Mouse (Mus musculus) intestine, postnatal 0 days (tissue): ENCODE data around the gene Kcnn3. TPM values are rescaled to one million over a fixed set of nuclear protein-coding genes. Genes with fewer than 3 reads are reported as not detected.
A peak's percentile ranks its signal among the peaks of the same experiment; 100 is the strongest.

ENCODE experiments used
- ATAC-seq: fragments of 200-750 bp; cut with Nextera tagmentation; 2 replicates; pipeline ENCODE4 v1.8.0; 2017; ENCODE audit warnings: mild to moderate bottlenecking, moderate TSS enrichment, moderate library complexity
- H3K27ac ChIP-seq: fragments of 300-500 bp; sonication (generic); 2 replicates; pipeline ENCODE4 v1.5.1; 2014; ENCODE audit warnings: mild to moderate bottlenecking, low read depth, low read length, moderate library complexity
- H3K27me3 ChIP-seq: fragments of 300-500 bp; sonication (generic); replicated peaks from 2 replicates; pipeline ENCODE4 v1.6.1; 2014; ENCODE audit warnings: low read length, mixed read lengths; ENCODE audit not compliant: control insufficient read depth, insufficient read depth
- H3K36me3 ChIP-seq: fragments of 300-500 bp; sonication (generic); 2 replicates; pipeline ENCODE4 v1.6.1; 2014; ENCODE audit warnings: mild to moderate bottlenecking, moderate library complexity; ENCODE audit not compliant: control insufficient read depth, insufficient read depth
- H3K4me1 ChIP-seq: fragments of 300-500 bp; sonication (generic); replicated peaks from 2 replicates; pipeline ENCODE4 v1.6.1; 2014; ENCODE audit warnings: antibody characterized with exemption, low read length, mixed read lengths; ENCODE audit not compliant: control insufficient read depth, insufficient read depth
- H3K4me2 ChIP-seq: fragments of 300-500 bp; sonication (generic); replicated peaks from 2 replicates; pipeline ENCODE4 v1.6.1; 2014; ENCODE audit warnings: low read depth, mild to moderate bottlenecking, moderate library complexity
- H3K4me3 ChIP-seq: fragments of 300-500 bp; sonication (generic); 2 replicates; pipeline ENCODE4 v1.5.1; 2014; ENCODE audit warnings: low read depth, low read length
- H3K9ac ChIP-seq: fragments of 300-500 bp; sonication (generic); 2 replicates; pipeline ENCODE4 v1.6.1; 2014; ENCODE audit warnings: mild to moderate bottlenecking, low read depth, low read length
- H3K9me3 ChIP-seq: fragments of 300-500 bp; sonication (generic); 2 replicates; pipeline ENCODE4 v1.6.1; 2016; ENCODE audit warnings: mixed run types; ENCODE audit not compliant: control insufficient read depth
- CTCF ChIP-seq: sonication (generic); IDR thresholded peaks from 2 replicates; pipeline ENCODE4 v1.5.1; 2016; ENCODE audit warnings: low read depth, mild to moderate bottlenecking, control low read depth, antibody characterized with exemption, moderate library complexity
- whole genome bisulfite sequencing: fragments of 180-500 bp; shearing (Covaris S2); extraction: QIAGEN DNeasy Blood & Tissue Kit; methylation state at CpG from one replicate; pipeline ENCODE4 v1.1.7; 2014; 5-methylcytosine and 5-hydroxymethylcytosine counted together
- polyA plus RNA-seq: library from polyadenylated mRNA; unstranded; fragments of >200 nt; fragmentation: Nextera tagmentation; extraction: Ambion mirVana; gene quantifications from 2 replicates; pipeline ENCODE4 v1.2.1, GENCODE M21; 2015

Gene Kcnn3
- polyA plus RNA-seq, 1 experiment from 2014 or later = 4.6 TPM

DNA sequence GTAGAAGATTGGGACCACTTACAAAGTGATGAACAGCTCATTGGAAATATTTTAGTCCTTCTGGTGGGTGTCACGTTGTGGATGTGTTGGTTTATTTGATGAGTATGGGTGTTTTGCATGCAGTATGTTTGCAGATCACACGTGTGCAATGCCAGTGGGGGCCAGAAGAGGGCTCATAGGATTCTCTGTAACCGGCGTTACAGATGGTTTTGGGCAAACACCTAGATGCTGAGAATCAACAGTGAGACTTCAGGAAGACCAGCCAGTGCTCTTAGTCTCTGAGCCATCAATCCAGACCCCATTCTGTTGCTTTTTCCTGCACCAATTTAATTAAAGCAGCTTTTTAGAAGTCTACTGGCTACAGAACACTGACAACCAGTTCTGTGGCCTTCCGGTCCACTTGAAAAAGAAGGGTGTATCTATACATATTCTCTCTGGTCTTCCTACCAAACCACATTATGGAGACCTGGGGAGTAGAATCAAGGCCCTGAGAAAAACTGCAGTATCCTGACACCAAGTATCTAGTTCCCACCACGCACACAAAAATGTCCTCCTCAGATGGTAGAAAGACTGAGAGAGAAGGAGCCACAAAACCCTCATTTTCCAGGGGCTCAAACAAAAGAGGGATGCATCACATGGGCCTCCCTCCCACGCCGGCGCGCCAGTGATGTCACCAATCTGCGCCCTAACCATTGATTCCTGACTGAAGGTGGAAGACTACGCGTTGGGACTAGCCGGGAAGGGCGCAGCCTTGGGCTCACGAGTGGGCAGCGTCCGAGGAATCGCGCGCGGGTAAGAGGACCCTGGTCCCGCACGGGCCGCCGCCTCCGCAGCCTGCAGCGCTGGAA is 194.6 kb downstream of the Kcnn3 start, which contains the start of gene Adar:
TSS of gene Adar (plus strand) at position 664 of the 848 bp plus-strand sequence.
- no peak within 1 kb of the TSS; the same call in 1 of the 2 replicates for H3K27ac ChIP-seq
- H3K4me1 ChIP-seq = 0 out of 2 replicates have a peak, but pooled peaks cover 3% of the 10 kb centered on the region
- H3K4me3 ChIP-seq = peak within 1 kb of the TSS; percentile 88
- no peaks in the 10 kb centered on the region for H3K27me3 ChIP-seq
- peak; percentile 78 for TF ChIP-seq CTCF
- H3K9me3 ChIP-seq = no peaks in the 10 kb centered on the region
- H3K4me2 ChIP-seq = peak within 1 kb of the TSS; percentile 97
- 5% methylated on average over 28 of the region's 28 CpGs for WGBS
- peak within 1 kb of the TSS; percentile 82 for H3K9ac ChIP-seq
- peak; percentile 76 for ATAC-seq
- H3K36me3 ChIP-seq = no peaks in the 10 kb centered on the region

DNA sequence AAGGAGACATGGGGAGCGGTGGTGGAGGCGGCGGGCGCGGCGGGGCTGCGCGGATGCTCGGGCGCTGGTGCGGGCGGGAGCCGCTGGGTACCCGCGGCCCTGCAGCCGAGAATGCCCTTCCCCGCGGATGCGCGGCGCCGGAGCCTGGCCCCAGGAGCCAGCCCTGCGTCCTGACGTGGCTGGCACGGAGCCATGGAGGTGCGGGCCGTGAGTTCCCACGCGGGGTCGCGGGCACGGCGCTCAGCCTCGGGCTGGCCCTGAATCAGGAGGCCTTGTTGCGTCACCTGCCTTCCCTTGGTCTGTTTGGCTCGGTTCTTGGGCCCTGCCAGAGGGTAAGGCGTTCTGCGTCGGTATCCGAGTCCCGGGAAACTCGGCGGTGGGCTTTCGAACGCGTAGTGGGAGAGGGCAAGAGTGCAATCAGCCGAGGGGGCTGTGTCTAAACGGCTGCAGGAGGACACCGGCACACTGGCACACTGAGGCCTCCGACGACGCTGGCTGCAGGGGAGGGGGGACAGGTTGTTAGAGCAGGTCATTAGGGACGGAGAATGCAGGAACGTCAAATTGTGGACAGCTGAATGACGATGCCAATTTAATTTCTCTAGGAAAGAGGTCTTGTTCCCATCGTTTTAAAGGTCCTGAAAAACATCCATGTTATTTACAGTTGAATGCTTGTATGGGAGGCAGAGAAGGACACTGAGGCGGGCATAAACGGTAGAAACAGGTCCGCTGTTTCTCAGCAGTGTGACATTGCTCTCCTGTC is 195.4 kb downstream of the Kcnn3 start:
- Histone ChIP-seq H3K27me3 (no peaks in the 10 kb centered on the region), H3K4me3 (peak overlapping the region; percentile 88), H3K9me3 (no peaks in the 10 kb centered on the region), H3K9ac (peak overlapping the region; percentile 82), H3K27ac (no peak overlapping the region; the same call in 1 of the 2 replicates), H3K4me1 (0 out of 2 replicates have a peak, but pooled peaks cover 3% of the 10 kb centered on the region), H3K4me2 (peak overlapping the region; percentile 97), H3K36me3 (no peaks in the 10 kb centered on the region)
- WGBS = 2% methylated on average over 59 of the region's 59 CpGs
- no peak for TF ChIP-seq CTCF
- ATAC-seq = peak; percentile 55

DNA sequence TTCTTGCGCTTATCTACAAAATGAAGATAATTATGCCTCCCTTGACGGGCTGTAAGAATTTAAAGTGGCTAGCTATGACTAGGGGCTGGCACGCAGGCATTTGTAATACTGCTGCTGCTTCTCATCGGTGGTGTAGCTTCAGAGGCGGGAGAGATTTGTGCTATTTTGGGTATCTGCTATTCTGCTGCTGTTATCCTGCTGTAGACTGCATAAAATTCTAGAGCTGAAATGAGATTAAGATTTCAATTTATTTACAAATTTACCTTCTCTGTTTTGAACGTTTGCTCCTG is 195.9 kb downstream of the Kcnn3 start:
- WGBS = 57% methylated on average over 6 of the region's 6 CpGs
- Histone ChIP-seq H3K4me1 (0 out of 2 replicates have a peak, but pooled peaks cover 3% of the 10 kb centered on the region), H3K9me3 (no peaks in the 10 kb centered on the region), H3K27me3 (no peaks in the 10 kb centered on the region), H3K4me3 (peak overlapping the region; percentile 88; the same call in 1 of the 2 replicates), H3K9ac (peak overlapping the region; percentile 82; the same call in 1 of the 2 replicates), H3K36me3 (no peaks in the 10 kb centered on the region), H3K4me2 (peak overlapping the region; percentile 97), H3K27ac (no peak overlapping the region)
- no peak for ATAC-seq
- no peak for TF ChIP-seq CTCF

DNA sequence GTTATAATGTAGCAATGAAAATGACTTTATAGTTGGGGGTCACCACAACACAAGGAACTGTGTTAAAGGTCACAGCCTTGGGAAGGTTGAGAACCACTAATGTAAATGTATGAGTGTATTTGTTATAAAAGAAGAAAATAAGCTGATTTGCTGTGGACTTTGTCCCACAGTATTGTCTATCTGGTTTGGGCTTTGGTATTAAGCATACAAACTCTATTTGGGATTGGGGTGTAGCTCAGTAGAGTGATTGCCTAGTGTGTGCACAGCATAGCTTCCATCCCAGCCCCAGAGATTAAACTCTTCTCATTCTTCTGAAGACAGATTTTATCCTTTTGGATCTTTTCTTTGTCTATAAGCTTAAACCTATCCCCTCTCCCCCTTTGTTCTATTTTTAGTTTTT is 202.1 kb downstream of the Kcnn3 start:
- Histone ChIP-seq H3K27ac (no peak overlapping the region), H3K9me3 (no peaks in the 10 kb centered on the region), H3K27me3 (no peaks in the 10 kb centered on the region), H3K4me1 (no peaks in the 10 kb centered on the region), H3K4me3 (no peak overlapping the region), H3K36me3 (no peaks in the 10 kb centered on the region), H3K9ac (no peak overlapping the region), H3K4me2 (no peak overlapping the region)
- ATAC-seq = no peak
- no peak for TF ChIP-seq CTCF

DNA sequence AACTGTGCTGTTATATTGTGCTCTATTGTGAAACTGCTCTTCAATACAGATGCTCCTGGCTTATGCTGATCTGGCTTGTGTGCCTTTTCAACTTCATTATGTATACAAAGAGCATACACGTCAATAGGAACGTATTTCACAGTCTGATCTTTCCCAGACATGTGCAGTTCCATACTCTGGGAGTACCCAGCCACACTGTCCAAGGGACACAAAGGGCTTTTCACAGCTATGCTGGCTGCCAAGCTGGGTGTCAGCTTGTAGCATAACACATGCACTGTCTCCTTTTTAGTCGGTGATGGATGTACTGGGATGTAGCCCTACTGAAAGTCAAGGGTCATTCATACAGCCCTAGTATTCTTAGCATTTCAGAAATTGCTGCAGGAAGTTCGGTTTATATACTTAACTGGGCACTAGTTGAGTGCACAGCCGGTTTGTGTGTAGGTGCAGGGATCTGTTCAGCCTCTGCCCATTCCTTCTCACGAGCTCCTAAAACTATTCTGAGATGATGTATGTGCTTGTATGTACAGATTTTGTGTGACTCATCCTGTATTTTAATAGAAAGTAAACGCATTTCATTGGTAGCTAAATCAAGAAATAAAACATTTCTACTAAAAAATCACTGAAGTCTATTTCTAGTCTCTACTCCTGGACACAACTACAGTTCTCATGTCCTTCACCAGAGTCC is 203.6 kb downstream of the Kcnn3 start:
- no peaks in the 10 kb centered on the region for H3K4me1 ChIP-seq
- H3K4me3 ChIP-seq = no peak overlapping the region
- 60% methylated on average over 7 of the region's 7 CpGs for WGBS
- TF ChIP-seq CTCF = no peak
- H3K36me3 ChIP-seq = no peaks in the 10 kb centered on the region
- H3K27me3 ChIP-seq = no peaks in the 10 kb centered on the region
- H3K9me3 ChIP-seq = no peaks in the 10 kb centered on the region
- ATAC-seq = no peak
- no peak overlapping the region for H3K4me2 ChIP-seq
- H3K27ac ChIP-seq = no peak overlapping the region
- no peak overlapping the region for H3K9ac ChIP-seq

Other genes starting within 250 kb of the Kcnn3 start
- gene Slc50a1, start 249.6 kb upstream of the Kcnn3 start, polyA plus RNA-seq = 57.4 and 61.8 TPM in 2 replicates
- 50.7 and 69.8 TPM in 2 replicates for gene Efna1, start 239.0 kb upstream of the Kcnn3 start, polyA plus RNA-seq
- gene Efna3, start 197.2 kb upstream of the Kcnn3 start, polyA plus RNA-seq = 1.4 and 1.6 TPM in 2 replicates
- 5.1 and 5.3 TPM in 2 replicates for gene Efna4, start 182.1 kb upstream of the Kcnn3 start, polyA plus RNA-seq
- 33.9 and 37.0 TPM in 2 replicates for gene Adam15, start 170.2 kb upstream of the Kcnn3 start, polyA plus RNA-seq
- gene Dcst2, start 158.2 kb upstream of the Kcnn3 start, polyA plus RNA-seq = 10.0 and 11.5 TPM in 2 replicates
- 23.5 and 26.7 TPM in 2 replicates for gene Dcst1, start 154.9 kb upstream of the Kcnn3 start, polyA plus RNA-seq
- 14.3 and 20.8 TPM in 2 replicates for gene Zbtb7b, start 125.4 kb upstream of the Kcnn3 start, polyA plus RNA-seq
- gene Lenep, start 117.4 kb upstream of the Kcnn3 start, polyA plus RNA-seq = not detected in 2 replicates
- gene Flad1, start 108.3 kb upstream of the Kcnn3 start, polyA plus RNA-seq = 29.2 and 32.1 TPM in 2 replicates
- gene Cks1b, start 101.8 kb upstream of the Kcnn3 start, polyA plus RNA-seq = 106 and 118 TPM in 2 replicates
- 43.4 and 48.6 TPM in 2 replicates for gene Shc1, start 101.7 kb upstream of the Kcnn3 start, polyA plus RNA-seq
- gene Pygo2, start 90.0 kb upstream of the Kcnn3 start, polyA plus RNA-seq = 17.1 and 17.5 TPM in 2 replicates
- gene Pbxip1, start 83.5 kb upstream of the Kcnn3 start, polyA plus RNA-seq = 52.2 and 55.8 TPM in 2 replicates
- 27.7 and 28.4 TPM in 2 replicates for gene Pmvk, start 65.6 kb upstream of the Kcnn3 start, polyA plus RNA-seq
- gene Adar, start 194.9 kb downstream of the Kcnn3 start, polyA plus RNA-seq = 10.3 and 11.0 TPM in 2 replicates
- gene Chrnb2, start 244.5 kb downstream of the Kcnn3 start, polyA plus RNA-seq = 0.95 and 1.0 TPM in 2 replicates